10 mouse cellular contexts compared by ENCODE assay signal in genomic region chr11:53529253-53529557, GRCm38 (mm10). TPM values are rescaled to one million over a fixed set of nuclear protein-coding genes. Genes with fewer than 3 reads are reported as not detected.
DNase-seq lines count a peak whose midpoint lies in the region; ATAC-seq and TF ChIP-seq lines count a peak whose summit lies in the region.
"Had no signal": no experiment of that assay in that cellular context is flagged by ENCODE, and none has a peak within 500 bp of the region (broad histone marks: within the 10 kb centered on the region; RNA-seq: fewer than 3 reads in every experiment).

No protein-coding gene starts in this region.

- H3K4me3 ChIP-seq in limb, embryonic 14.5 days (replicated peaks; ENCODE audit: low read length) = no peak overlapping the region
- no peak overlapping the region for H3K4me3 ChIP-seq in hindbrain, embryonic 12.5 days
- H3K4me3 ChIP-seq in midbrain, embryonic 16.5 days (ENCODE audit: low read depth, low read length) = no peak overlapping the region
- H3K4me3 ChIP-seq in midbrain, embryonic 14.5 days (replicated peaks; ENCODE audit: low read depth, low read length) = no peak overlapping the region

- H3K9me3 ChIP-seq in limb, embryonic 14.5 days (ENCODE audit: control insufficient read depth, low read length) = no peaks in the 10 kb centered on the region
- H3K9me3 ChIP-seq in hindbrain, embryonic 12.5 days (replicated peaks) = no peaks in the 10 kb centered on the region
- H3K9me3 ChIP-seq in midbrain, embryonic 16.5 days (replicated peaks; ENCODE audit: control insufficient read depth, low read length, poor library complexity, severe bottlenecking) = no peaks in the 10 kb centered on the region
- no peaks in the 10 kb centered on the region for H3K9me3 ChIP-seq in midbrain, embryonic 14.5 days (ENCODE audit: control insufficient read depth, low read length)
- H3K9me3 ChIP-seq: G1E had no signal

- peaks cover 17% of the 10 kb centered on the region for H3K36me3 ChIP-seq in limb, embryonic 14.5 days (ENCODE audit: control insufficient read depth, insufficient read depth, low read length)
- peaks cover 7% of the 10 kb centered on the region for H3K36me3 ChIP-seq in hindbrain, embryonic 12.5 days
- peaks cover 9% of the 10 kb centered on the region for H3K36me3 ChIP-seq in midbrain, embryonic 16.5 days (ENCODE audit: control insufficient read depth, insufficient read depth, low read length)
- H3K36me3 ChIP-seq in midbrain, embryonic 14.5 days (ENCODE audit: control insufficient read depth, insufficient read depth, low read length) = peaks cover 8% of the 10 kb centered on the region

- 0 out of 2 replicates have a peak, but pooled peaks have one; percentile 39 for ATAC-seq in limb, embryonic 14.5 days (ENCODE audit: low FRiP score, low read depth)
- ATAC-seq in hindbrain, embryonic 12.5 days (ENCODE audit: low FRiP score) = no peak
- ATAC-seq in midbrain, embryonic 16.5 days = no peak
- no peak for ATAC-seq in midbrain, embryonic 14.5 days (ENCODE audit: low FRiP score, low TSS enrichment)

- no peak overlapping the region for H3K4me2 ChIP-seq in limb, embryonic 14.5 days (replicated peaks; ENCODE audit: low read depth, low read length, severe bottlenecking)
- H3K4me2 ChIP-seq in hindbrain, embryonic 12.5 days (replicated peaks) = no peak overlapping the region
- no peak overlapping the region for H3K4me2 ChIP-seq in midbrain, embryonic 16.5 days (ENCODE audit: low read length)
- no peak overlapping the region for H3K4me2 ChIP-seq in midbrain, embryonic 14.5 days (ENCODE audit: low read length)

- TF ChIP-seq POLR2A in limb, embryonic 14.5 days (IDR thresholded peaks at IDR 0.05; ENCODE audit: borderline replicate concordance, extremely low read depth, insufficient read depth, insufficient read length) = no peak

- peaks cover 29% of the 10 kb centered on the region for H3K4me1 ChIP-seq in limb, embryonic 14.5 days (ENCODE audit: control insufficient read depth, insufficient read depth, low read length)
- H3K4me1 ChIP-seq in hindbrain, embryonic 12.5 days = peaks cover 12% of the 10 kb centered on the region
- H3K4me1 ChIP-seq in midbrain, embryonic 16.5 days (ENCODE audit: control insufficient read depth, insufficient read depth, low read length) = 0 out of 2 replicates have a peak, but pooled peaks cover 5% of the 10 kb centered on the region
- no peaks in the 10 kb centered on the region for H3K4me1 ChIP-seq in midbrain, embryonic 14.5 days (ENCODE audit: control insufficient read depth, insufficient read depth, low read length)

- WGBS in limb, embryonic 14.5 days = 53% methylated on average over 6 of the region's 6 CpGs
- 64% methylated on average over 6 of the region's 6 CpGs for WGBS in hindbrain, embryonic 12.5 days
- 56% methylated on average over 6 of the region's 6 CpGs for WGBS in midbrain, embryonic 16.5 days
- 75% methylated on average over 6 of the region's 6 CpGs for WGBS in midbrain, embryonic 14.5 days

- H3K27me3 ChIP-seq in limb, embryonic 14.5 days (ENCODE audit: control insufficient read depth, insufficient read depth, low read length) = no peaks in the 10 kb centered on the region
- peaks cover 4% of the 10 kb centered on the region; the same call in 1 of the 2 replicates for H3K27me3 ChIP-seq in hindbrain, embryonic 12.5 days
- H3K27me3 ChIP-seq in midbrain, embryonic 16.5 days (ENCODE audit: control insufficient read depth, insufficient read depth, low read depth, low read length) = no peaks in the 10 kb centered on the region
- H3K27me3 ChIP-seq in midbrain, embryonic 14.5 days (ENCODE audit: control insufficient read depth, insufficient read depth, low read length) = no peaks in the 10 kb centered on the region

- DNase-seq in kidney, adult 9 months = peak; percentile 21
- DNase-seq in kidney, adult 18-20 months = no peak
- peak; percentile 97 for DNase-seq in brain, adult 2 months (ENCODE audit: low read depth, low spot score)
- peak; percentile 77 for DNase-seq in gastrocnemius, postnatal 14 days
- peak; percentile 42 for DNase-seq in limb, embryonic 14.5 days (ENCODE audit: low spot score)
- no peak for DNase-seq in midbrain, embryonic 14.5 days

- no peak overlapping the region for H3K27ac ChIP-seq in limb, embryonic 14.5 days (replicated peaks; ENCODE audit: low read depth, low read length)
- no peak overlapping the region for H3K27ac ChIP-seq in hindbrain, embryonic 12.5 days
- H3K27ac ChIP-seq in midbrain, embryonic 16.5 days (ENCODE audit: low read length) = no peak overlapping the region
- H3K27ac ChIP-seq in midbrain, embryonic 14.5 days (replicated peaks; ENCODE audit: low read depth, low read length) = no peak overlapping the region

- H3K9ac ChIP-seq in limb, embryonic 14.5 days (ENCODE audit: low read depth, low read length, severe bottlenecking) = 0 out of 2 replicates have a peak overlapping the region, but pooled peaks have one; percentile 7
- H3K9ac ChIP-seq in hindbrain, embryonic 12.5 days = no peak overlapping the region
- no peak overlapping the region for H3K9ac ChIP-seq in midbrain, embryonic 16.5 days (ENCODE audit: low read depth, low read length)
- no peak overlapping the region for H3K9ac ChIP-seq in midbrain, embryonic 14.5 days (replicated peaks; ENCODE audit: low read length)

- intact Hi-C loops in gastrocnemius, postnatal 14 days (cut with DNase I; ENCODE audit: low total_unique reads) = no loop called here

RNA-seq across cellular contexts. Expression of gene Sept8, which starts 10.1 kb away (rescaled TPM):
- 10 to 100 TPM; 25.6 to 31.3 TPM for total RNA-seq in gastrocnemius, postnatal 14 days (2021)
- 104 and 110 TPM in 2 replicates for polyA plus RNA-seq in limb, embryonic 14.5 days (2012; rRNA removed)
- 50.4 and 51.6 TPM in 2 replicates for polyA plus RNA-seq in limb, embryonic 14.5 days (2014; fragmentation: Nextera tagmentation; extraction: Ambion mirVana)
- 24.2 and 28.1 TPM in 2 replicates for polyA plus RNA-seq in hindbrain, embryonic 12.5 days (2016; fragmentation: Nextera tagmentation; extraction: Ambion mirVana)
- polyA plus RNA-seq in midbrain, embryonic 16.5 days (2015; fragmentation: Nextera tagmentation; extraction: Ambion mirVana) = 20.0 and 20.7 TPM in 2 replicates
- 13.0 and 16.5 TPM in 2 replicates for polyA plus RNA-seq in midbrain, embryonic 14.5 days (2014; fragmentation: Nextera tagmentation; extraction: Ambion mirVana)

RNA-seq across cellular contexts. Expression of gene Kif3a, which starts 38.0 kb away (rescaled TPM):
- 1 to 10 TPM; 6.8 to 7.4 TPM for total RNA-seq in gastrocnemius, postnatal 14 days (2021)
- 37.1 and 38.3 TPM in 2 replicates for polyA plus RNA-seq in limb, embryonic 14.5 days (2012; rRNA removed)
- 63.7 and 78.4 TPM in 2 replicates for polyA plus RNA-seq in limb, embryonic 14.5 days (2014; fragmentation: Nextera tagmentation; extraction: Ambion mirVana)
- 155 and 160 TPM in 2 replicates for polyA plus RNA-seq in hindbrain, embryonic 12.5 days (2016; fragmentation: Nextera tagmentation; extraction: Ambion mirVana)
- 363 and 379 TPM in 2 replicates for polyA plus RNA-seq in midbrain, embryonic 16.5 days (2015; fragmentation: Nextera tagmentation; extraction: Ambion mirVana)
- 301 and 306 TPM in 2 replicates for polyA plus RNA-seq in midbrain, embryonic 14.5 days (2014; fragmentation: Nextera tagmentation; extraction: Ambion mirVana)

RNA-seq across cellular contexts. Expression of gene Sowaha, which starts 49.1 kb away (rescaled TPM):
- under 1 TPM; 0.11 to 0.12 TPM for total RNA-seq in gastrocnemius, postnatal 14 days (2021)
- 0.16 and 0.19 TPM in 2 replicates for polyA plus RNA-seq in limb, embryonic 14.5 days (2012; rRNA removed)
- polyA plus RNA-seq in limb, embryonic 14.5 days (2014; fragmentation: Nextera tagmentation; extraction: Ambion mirVana) = 0.22 and 0.30 TPM in 2 replicates
- 0.78 and 0.84 TPM in 2 replicates for polyA plus RNA-seq in hindbrain, embryonic 12.5 days (2016; fragmentation: Nextera tagmentation; extraction: Ambion mirVana)
- polyA plus RNA-seq in midbrain, embryonic 16.5 days (2015; fragmentation: Nextera tagmentation; extraction: Ambion mirVana) = 1.1 and 1.6 TPM in 2 replicates
- 0.50 and 0.69 TPM in 2 replicates for polyA plus RNA-seq in midbrain, embryonic 14.5 days (2014; fragmentation: Nextera tagmentation; extraction: Ambion mirVana)

RNA-seq across cellular contexts. Expression of gene Gm9945, which starts 49.2 kb away (rescaled TPM):
- not detected for total RNA-seq in gastrocnemius, postnatal 14 days (2021)
- polyA plus RNA-seq in limb, embryonic 14.5 days (2012; rRNA removed) = not detected in 2 replicates
- not detected in 2 replicates for polyA plus RNA-seq in limb, embryonic 14.5 days (2014; fragmentation: Nextera tagmentation; extraction: Ambion mirVana)
- not detected in 2 replicates for polyA plus RNA-seq in hindbrain, embryonic 12.5 days (2016; fragmentation: Nextera tagmentation; extraction: Ambion mirVana)
- polyA plus RNA-seq in midbrain, embryonic 16.5 days (2015; fragmentation: Nextera tagmentation; extraction: Ambion mirVana) = not detected in 2 replicates
- not detected in 2 replicates for polyA plus RNA-seq in midbrain, embryonic 14.5 days (2014; fragmentation: Nextera tagmentation; extraction: Ambion mirVana)

RNA-seq across cellular contexts. Expression of gene Gm9837, which starts 58.9 kb away (rescaled TPM):
- not detected for total RNA-seq in gastrocnemius, postnatal 14 days (2021)
- not detected in 2 replicates for polyA plus RNA-seq in limb, embryonic 14.5 days (2012; rRNA removed)
- not detected in 2 replicates for polyA plus RNA-seq in limb, embryonic 14.5 days (2014; fragmentation: Nextera tagmentation; extraction: Ambion mirVana)
- not detected in 2 replicates for polyA plus RNA-seq in hindbrain, embryonic 12.5 days (2016; fragmentation: Nextera tagmentation; extraction: Ambion mirVana)
- polyA plus RNA-seq in midbrain, embryonic 16.5 days (2015; fragmentation: Nextera tagmentation; extraction: Ambion mirVana) = not detected in 2 replicates
- not detected in 2 replicates for polyA plus RNA-seq in midbrain, embryonic 14.5 days (2014; fragmentation: Nextera tagmentation; extraction: Ambion mirVana)
- polyA plus RNA-seq: G1E; liver, embryonic 16.5 days had no signal

Comparison
In these comparisons a context has a peak if more than half of its experiments do, and no peak if none do; other contexts are left out.
1. DNase-seq: peak in kidney, adult 9 months (single experiment), brain, adult 2 months (single experiment), gastrocnemius, postnatal 14 days (single experiment) and limb, embryonic 14.5 days (single experiment); none in kidney, adult 18-20 months (single experiment) and midbrain, embryonic 14.5 days (single experiment).